Mouse (Mus musculus) lung, postnatal 0 days (tissue): ENCODE measurements around the gene Hoxd4.

Experiments used
- CTCF ChIP-seq: IDR thresholded peaks from 2 replicates; pipeline ENCODE4 v1.5.1; 2016; ENCODE audit warnings: antibody characterized with exemption, mild to moderate bottlenecking
- EP300 ChIP-seq: IDR thresholded peaks from 2 replicates; pipeline ENCODE4 v1.6.1; 2016; ENCODE audit warnings: antibody characterized with exemption, mild to moderate bottlenecking, control low read depth

- no peak for TF ChIP-seq CTCF
- no peak for TF ChIP-seq EP300
Measured at GRCm38 (mm10) chr2:74761941-74762340, 50.2 kb downstream of the Hoxd4 start.
